Mouse (Mus musculus): Measurements from ENCODE around the gene Enoph1.

GRCm38 (mm10) chr5:100046096-100046495 lies 6.3 kb downstream of the Enoph1 start:
- no peak for TF ChIP-seq CTCF (IDR thresholded peaks at IDR 0.05)
- no peak for TF ChIP-seq POLR2A (IDR thresholded peaks at IDR 0.05; ENCODE audit: insufficient read depth, low read depth, low read length)
- no peak for TF ChIP-seq EP300 (IDR thresholded peaks at IDR 0.05; ENCODE audit: insufficient read depth, low read depth, low read length)

All from heart, adult 2 months (tissue).